Mouse (Mus musculus) forebrain, embryonic 14.5 days (tissue): Measurements from ENCODE around the gene Hoxb4. TPM values are rescaled to one million over a fixed set of nuclear protein-coding genes. Genes with fewer than 3 reads are reported as not detected.

Experiments used
- ATAC-seq: fragments of 200-750 bp; cut with Nextera tagmentation; 2 replicates; pipeline ENCODE4 v1.8.0; 2017; ENCODE audit warnings: mild to moderate bottlenecking, moderate library complexity
- DNase-seq: peaks from one replicate; pipeline ENCODE4 v3.0.0-alpha.2; 2015; ENCODE audit warnings: low spot score
- H3K27ac ChIP-seq: fragments of 300-500 bp; sonication (generic); 2 replicates; pipeline ENCODE4 v1.5.1; 2014; ENCODE audit warnings: low read depth, mild to moderate bottlenecking, control low read depth, low read length, moderate library complexity
- H3K27me3 ChIP-seq: fragments of 300-500 bp; sonication (generic); replicated peaks from 2 replicates; pipeline ENCODE4 v1.6.1; 2014; ENCODE audit warnings: low read length, control low read depth, mixed read lengths; ENCODE audit not compliant: control insufficient read depth, insufficient read depth
- H3K36me3 ChIP-seq: fragments of 300-500 bp; sonication (generic); 2 replicates; pipeline ENCODE4 v1.6.1; 2014; ENCODE audit warnings: low read length, control low read depth; ENCODE audit not compliant: control insufficient read depth, insufficient read depth
- H3K4me1 ChIP-seq: fragments of 300-500 bp; sonication (generic); 2 replicates; pipeline ENCODE4 v1.6.1; 2014; ENCODE audit warnings: antibody characterized with exemption, low read length, control low read depth; ENCODE audit not compliant: control insufficient read depth, insufficient read depth
- H3K4me2 ChIP-seq: fragments of 300-500 bp; sonication (generic); 2 replicates; pipeline ENCODE4 v1.6.1; 2014; ENCODE audit warnings: mild to moderate bottlenecking, control low read depth, low read length
- H3K4me3 ChIP-seq: fragments of 300-500 bp; sonication (generic); 2 replicates; pipeline ENCODE4 v1.5.1; 2014; ENCODE audit warnings: low read depth, low read length, control low read depth
- H3K9ac ChIP-seq: fragments of 300-500 bp; sonication (generic); 2 replicates; pipeline ENCODE4 v1.6.1; 2014; ENCODE audit warnings: mild to moderate bottlenecking, low read length, control low read depth, moderate library complexity
- H3K9me3 ChIP-seq: fragments of 300-500 bp; sonication (generic); replicated peaks from 2 replicates; pipeline ENCODE4 v1.6.1; 2016; ENCODE audit warnings: low read length, control low read depth, mixed read lengths; ENCODE audit not compliant: control insufficient read depth
- WGBS: fragments of 180-500 bp; shearing (Covaris S2); extraction: QIAGEN DNeasy Blood & Tissue Kit; methylation state at CpG from one replicate; pipeline ENCODE4 v1.1.7; 2014; 5-methylcytosine and 5-hydroxymethylcytosine counted together
- polyA plus RNA-seq: library from polyadenylated mRNA; unstranded; fragments of >200 nt; fragmentation: Nextera tagmentation; extraction: Ambion mirVana; gene quantifications from 2 replicates; pipeline ENCODE4 v1.2.1, GENCODE M21; 2014

The Hoxb4 gene
- polyA plus RNA-seq, 1 experiment from 2014 or later, result not detected

GRCm38 (mm10) chr11:96336597-96336996 lies 18.5 kb downstream of the Hoxb4 start:
- peaks cover 99% of the 10 kb centered on the region for H3K27me3 ChIP-seq
- 0% methylated on average over 2 of the region's 2 CpGs for WGBS
- no peaks in the 10 kb centered on the region for H3K4me1 ChIP-seq
- DNase-seq (no peak), ATAC-seq (no peak)
- no peaks in the 10 kb centered on the region for H3K36me3 ChIP-seq
- no peak overlapping the region for H3K4me2 ChIP-seq
- no peak overlapping the region for H3K9ac ChIP-seq
- H3K4me3 ChIP-seq, result no peak overlapping the region
- no peaks in the 10 kb centered on the region for H3K9me3 ChIP-seq
- H3K27ac ChIP-seq, result no peak overlapping the region

- no peak for ATAC-seq
- under 1% methylated on average over 6 of the region's 6 CpGs for WGBS
- no peak overlapping the region for H3K27ac ChIP-seq
- no peak overlapping the region for H3K4me2 ChIP-seq
- no peak overlapping the region for H3K4me3 ChIP-seq
- no peak overlapping the region for H3K9ac ChIP-seq
- no peak for DNase-seq
- no peaks in the 10 kb centered on the region for H3K36me3 ChIP-seq
- no peaks in the 10 kb centered on the region for H3K4me1 ChIP-seq
- H3K9me3 ChIP-seq, result no peaks in the 10 kb centered on the region
- H3K27me3 ChIP-seq, result peaks cover 99% of the 10 kb centered on the region
Observed at GRCm38 (mm10) chr11:96337026-96337425, 19.0 kb downstream of the Hoxb4 start.

- ATAC-seq, result no peak
- Histone ChIP-seq H3K27me3 (peaks cover 98% of the 10 kb centered on the region), H3K9me3 (no peaks in the 10 kb centered on the region), H3K36me3 (no peaks in the 10 kb centered on the region), H3K4me1 (no peaks in the 10 kb centered on the region), H3K9ac (no peak overlapping the region), H3K4me2 (no peak overlapping the region), H3K27ac (no peak overlapping the region), H3K4me3 (no peak overlapping the region)
- WGBS, result 12% methylated on average over 7 of the region's 7 CpGs
- no peak for DNase-seq
Observed at GRCm38 (mm10) chr11:96338957-96339855, 21.1 kb downstream of the Hoxb4 start.

- Histone ChIP-seq H3K9ac (no peak overlapping the region), H3K36me3 (no peaks in the 10 kb centered on the region), H3K27me3 (peaks cover 98% of the 10 kb centered on the region), H3K9me3 (no peaks in the 10 kb centered on the region), H3K4me1 (no peaks in the 10 kb centered on the region), H3K4me3 (no peak overlapping the region), H3K27ac (no peak overlapping the region), H3K4me2 (no peak overlapping the region)
- DNase-seq (no peak), ATAC-seq (no peak)
- 2% methylated on average over 23 of the region's 36 CpGs for WGBS
Observed at GRCm38 (mm10) chr11:96340698-96341365, 22.8 kb downstream of the Hoxb4 start.

GRCm38 (mm10) chr11:96341701-96342575 lies 23.9 kb downstream of the Hoxb4 start:
- H3K9ac ChIP-seq, result no peak overlapping the region
- no peak overlapping the region for H3K27ac ChIP-seq
- DNase-seq (no peak), ATAC-seq (no peak)
- H3K27me3 ChIP-seq, result peaks cover 98% of the 10 kb centered on the region
- WGBS, result 1% methylated on average over 40 of the region's 40 CpGs
- H3K36me3 ChIP-seq, result no peaks in the 10 kb centered on the region
- H3K9me3 ChIP-seq, result no peaks in the 10 kb centered on the region
- H3K4me2 ChIP-seq, result no peak overlapping the region
- H3K4me3 ChIP-seq, result no peak overlapping the region
- no peaks in the 10 kb centered on the region for H3K4me1 ChIP-seq

GRCm38 (mm10) chr11:96342576-96342930 lies 24.5 kb downstream of the Hoxb4 start:
- H3K4me3 ChIP-seq, result no peak overlapping the region
- no peak for ATAC-seq
- no peak overlapping the region for H3K4me2 ChIP-seq

GRCm38 (mm10) chr11:96343206-96343745 lies 25.2 kb downstream of the Hoxb4 start:
- H3K27ac ChIP-seq, result no peak overlapping the region
- ATAC-seq (no peak), DNase-seq (no peak)
- no peak overlapping the region for H3K4me2 ChIP-seq
- H3K4me1 ChIP-seq, result no peaks in the 10 kb centered on the region
- no peak overlapping the region for H3K9ac ChIP-seq
- H3K27me3 ChIP-seq, result peaks cover 95% of the 10 kb centered on the region
- no peaks in the 10 kb centered on the region for H3K9me3 ChIP-seq
- H3K4me3 ChIP-seq, result no peak overlapping the region
- 0% methylated on average over 2 of the region's 2 CpGs for WGBS
- H3K36me3 ChIP-seq, result no peaks in the 10 kb centered on the region

More at GRCm38 (mm10) chr11:96342576-96342930, 24.5 kb downstream of the Hoxb4 start:
- no peaks in the 10 kb centered on the region for H3K36me3 ChIP-seq
- no peak for DNase-seq
- no peaks in the 10 kb centered on the region for H3K9me3 ChIP-seq
- no peak overlapping the region for H3K27ac ChIP-seq
- H3K4me1 ChIP-seq, result no peaks in the 10 kb centered on the region
- H3K27me3 ChIP-seq, result peaks cover 96% of the 10 kb centered on the region
- no peak overlapping the region for H3K9ac ChIP-seq
- WGBS, result 1% methylated on average over 4 of the region's 4 CpGs

GRCm38 (mm10) chr11:96344061-96344877 lies 26.2 kb downstream of the Hoxb4 start:
- 1% methylated on average over 39 of the region's 40 CpGs for WGBS
- Histone ChIP-seq H3K4me2 (no peak overlapping the region), H3K27ac (no peak overlapping the region), H3K36me3 (no peaks in the 10 kb centered on the region), H3K27me3 (peaks cover 95% of the 10 kb centered on the region), H3K4me1 (no peaks in the 10 kb centered on the region), H3K9me3 (no peaks in the 10 kb centered on the region), H3K9ac (no peak overlapping the region), H3K4me3 (no peak overlapping the region)
- DNase-seq (no peak), ATAC-seq (no peak)
